Mouse (Mus musculus) hindbrain, embryonic 12.5 days (tissue): ENCODE measurements around the gene Aebp2. TPM values are rescaled to one million over a fixed set of nuclear protein-coding genes. Genes with fewer than 3 reads are reported as not detected.

Experiments
- ATAC-seq: fragments of 200-750 bp; cut with Nextera tagmentation; 2 replicates; pipeline ENCODE4 v1.8.0; 2017; ENCODE audit warnings: moderate TSS enrichment; ENCODE audit not compliant: low FRiP score
- H3K27ac ChIP-seq: fragments of 300-500 bp; sonication (generic); 2 replicates; pipeline ENCODE4 v1.5.1; 2016; ENCODE audit warnings: mild to moderate bottlenecking
- H3K27me3 ChIP-seq: fragments of 300-500 bp; sonication (generic); 2 replicates; pipeline ENCODE4 v1.6.1; 2016; ENCODE audit warnings: mild to moderate bottlenecking
- H3K36me3 ChIP-seq: fragments of 300-500 bp; sonication (generic); 2 replicates; pipeline ENCODE4 v1.6.1; 2016; ENCODE audit warnings: mild to moderate bottlenecking
- H3K4me1 ChIP-seq: fragments of 300-500 bp; sonication (generic); 2 replicates; pipeline ENCODE4 v1.6.1; 2016
- H3K4me2 ChIP-seq: fragments of 300-500 bp; sonication (generic); replicated peaks from 2 replicates; pipeline ENCODE4 v1.6.1; 2016; ENCODE audit warnings: mild to moderate bottlenecking
- H3K4me3 ChIP-seq: fragments of 300-500 bp; sonication (generic); 2 replicates; pipeline ENCODE4 v1.5.1; 2016; ENCODE audit warnings: mild to moderate bottlenecking
- H3K9ac ChIP-seq: fragments of 300-500 bp; sonication (generic); 2 replicates; pipeline ENCODE4 v1.6.1; 2016; ENCODE audit warnings: mild to moderate bottlenecking, moderate library complexity
- H3K9me3 ChIP-seq: fragments of 300-500 bp; sonication (generic); replicated peaks from 2 replicates; pipeline ENCODE4 v1.6.1; 2016; ENCODE audit warnings: mild to moderate bottlenecking
- WGBS: fragments of 180-500 bp; shearing (Covaris S2); methylation state at CpG from one replicate; pipeline ENCODE4 v1.1.7; 2016; 5-methylcytosine and 5-hydroxymethylcytosine counted together
- polyA plus RNA-seq: library from polyadenylated mRNA; unstranded; fragments of >200 nt; fragmentation: Nextera tagmentation; extraction: Ambion mirVana; gene quantifications from 2 replicates; pipeline ENCODE4 v1.2.1, GENCODE M21; 2016

The Aebp2 gene
- polyA plus RNA-seq, 1 experiment from 2014 or later = 13.3 TPM

- H3K4me2 ChIP-seq = 0 out of 2 replicates have a peak overlapping the region, but pooled peaks have one; percentile 17
- no peaks in the 10 kb centered on the region for H3K9me3 ChIP-seq
- WGBS = 26% methylated on average over 10 of the region's 10 CpGs
- H3K27me3 ChIP-seq = peaks cover 7% of the 10 kb centered on the region; the same call in 1 of the 2 replicates
- ATAC-seq = peak; percentile 64
- peaks cover 3% of the 10 kb centered on the region; the same call in 1 of the 2 replicates for H3K4me1 ChIP-seq
- H3K36me3 ChIP-seq = no peaks in the 10 kb centered on the region
- no peak overlapping the region for H3K9ac ChIP-seq
- no peak overlapping the region for H3K4me3 ChIP-seq
- no peak overlapping the region for H3K27ac ChIP-seq
Measured at GRCm38 (mm10) chr6:140714905-140715365, 92.5 kb downstream of the Aebp2 start.

GRCm38 (mm10) chr6:140722058-140722457, 99.6 kb downstream of the Aebp2 start:
- no peaks in the 10 kb centered on the region for H3K4me1 ChIP-seq
- no peaks in the 10 kb centered on the region for H3K27me3 ChIP-seq
- no peak overlapping the region for H3K4me3 ChIP-seq
- H3K9me3 ChIP-seq = no peaks in the 10 kb centered on the region
- H3K27ac ChIP-seq = no peak overlapping the region
- no peaks in the 10 kb centered on the region for H3K36me3 ChIP-seq
- H3K4me2 ChIP-seq = no peak overlapping the region
- no peak overlapping the region for H3K9ac ChIP-seq
- 81% methylated on average over 10 of the region's 10 CpGs for WGBS
- no peak for ATAC-seq

Other genes starting within 250 kb of the Aebp2 start
- 49.4 and 50.9 TPM in 2 replicates for gene Plekha5, start 198.6 kb upstream of the Aebp2 start, polyA plus RNA-seq
- not detected in 2 replicates for gene Gm11077, start 106.6 kb downstream of the Aebp2 start, polyA plus RNA-seq